Mouse (Mus musculus) heart, postnatal 0 days (tissue): Measurements from ENCODE around the gene 4930516K23Rik.

Experiments used
- CTCF ChIP-seq: IDR thresholded peaks from 2 replicates; pipeline ENCODE4 v1.5.1; 2016; ENCODE audit warnings: antibody characterized with exemption, control low read depth, low read depth
- EP300 ChIP-seq: IDR thresholded peaks from 2 replicates; pipeline ENCODE4 v1.6.1; 2016; ENCODE audit warnings: antibody characterized with exemption, low read depth

- TF ChIP-seq CTCF = no peak
- no peak for TF ChIP-seq EP300
Observed at GRCm38 (mm10) chr7:104085365-104085764, 24.1 kb upstream of the 4930516K23Rik start, which contains the start of gene Olfr645.
